Mouse (Mus musculus) heart, embryonic 13.5 days (tissue): ENCODE data around the gene Olfr47. TPM values are rescaled to one million over a fixed set of nuclear protein-coding genes. Genes with fewer than 3 reads are reported as not detected.

Source experiments
- ATAC-seq: fragments of 200-750 bp; cut with Nextera tagmentation; 2 replicates; pipeline ENCODE4 v1.8.0; 2017; ENCODE audit warnings: moderate TSS enrichment; ENCODE audit not compliant: insufficient number of reproducible peaks, low FRiP score, low TSS enrichment; ENCODE audit errors: extremely low read depth
- H3K27ac ChIP-seq: fragments of 300-500 bp; sonication (generic); replicated peaks from 2 replicates; pipeline ENCODE4 v1.5.1; 2015; ENCODE audit warnings: moderate library complexity, mild to moderate bottlenecking, inconsistent platforms
- H3K27me3 ChIP-seq: fragments of 300-500 bp; sonication (generic); replicated peaks from 2 replicates; pipeline ENCODE4 v1.6.1; 2015; ENCODE audit warnings: mild to moderate bottlenecking, inconsistent platforms
- H3K36me3 ChIP-seq: fragments of 300-500 bp; sonication (generic); 2 replicates; pipeline ENCODE4 v1.6.1; 2015; ENCODE audit warnings: mild to moderate bottlenecking, inconsistent platforms
- H3K4me1 ChIP-seq: fragments of 300-500 bp; sonication (generic); 2 replicates; pipeline ENCODE4 v1.6.1; 2015; ENCODE audit warnings: inconsistent platforms
- H3K4me2 ChIP-seq: fragments of 300-500 bp; sonication (generic); 2 replicates; pipeline ENCODE4 v1.6.1; 2015; ENCODE audit warnings: inconsistent platforms, mild to moderate bottlenecking, moderate library complexity
- H3K4me3 ChIP-seq: fragments of 300-500 bp; sonication (generic); 2 replicates; pipeline ENCODE4 v1.5.1; 2015; ENCODE audit warnings: moderate library complexity, mild to moderate bottlenecking, inconsistent platforms
- H3K9ac ChIP-seq: fragments of 300-500 bp; sonication (generic); 2 replicates; pipeline ENCODE4 v1.6.1; 2015; ENCODE audit warnings: inconsistent platforms, mild to moderate bottlenecking, moderate library complexity
- H3K9me3 ChIP-seq: fragments of 300-500 bp; sonication (generic); 2 replicates; pipeline ENCODE4 v1.6.1; 2016; ENCODE audit warnings: inconsistent platforms
- WGBS: fragments of 180-500 bp; shearing (Covaris S2); methylation state at CpG from one replicate; pipeline ENCODE4 v1.1.7; 2015; ENCODE audit warnings: mixed read lengths; 5-methylcytosine and 5-hydroxymethylcytosine counted together
- polyA plus RNA-seq: library from polyadenylated mRNA; unstranded; fragments of >200 nt; fragmentation: Nextera tagmentation; extraction: Ambion mirVana; gene quantifications from 2 replicates; pipeline ENCODE4 v1.2.1, GENCODE M21; 2015

Gene Olfr47
- polyA plus RNA-seq, 1 experiment from 2014 or later, result not detected

DNA sequence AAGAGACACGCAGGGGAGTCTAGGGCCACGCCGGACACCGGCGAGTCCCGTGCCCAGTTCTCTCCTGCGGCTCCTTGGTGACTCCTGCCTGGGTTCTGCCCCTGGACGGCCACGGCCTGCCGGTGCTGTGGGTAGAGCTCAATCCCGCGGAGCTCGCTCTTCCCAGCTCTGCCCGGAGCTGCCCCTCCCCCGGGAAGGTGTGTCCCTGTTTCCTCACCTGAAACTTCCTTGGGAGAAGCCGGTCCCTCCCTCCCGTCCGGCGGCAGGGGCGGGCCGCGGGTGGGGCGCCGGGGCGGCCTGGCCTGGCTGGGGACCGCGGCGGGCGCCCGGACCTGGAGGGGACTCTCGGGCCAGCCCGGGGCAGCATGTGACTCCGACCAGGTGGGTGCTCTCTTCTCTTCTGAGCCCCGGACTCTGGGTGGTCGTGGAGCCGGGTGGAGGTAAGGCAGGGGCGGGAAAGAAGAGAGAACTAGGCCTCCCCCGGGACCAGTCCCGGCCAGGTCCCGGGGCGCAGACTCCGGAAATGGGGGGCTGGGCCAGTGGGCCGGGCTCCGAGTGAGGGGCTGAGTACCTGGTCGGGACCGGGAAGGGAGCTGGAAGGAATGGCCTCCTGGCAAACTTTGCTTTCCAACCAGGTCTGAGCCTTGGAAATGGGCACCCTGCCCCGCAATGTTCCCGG lies 34.2 kb downstream of the Olfr47 start, which contains the start of gene Arhgef5:
Arhgef5 (plus strand) TSS at position 220 of the 679 bp plus-strand sequence.
- H3K4me3 ChIP-seq, result peak within 1 kb of the TSS; percentile 74
- peaks cover 18% of the 10 kb centered on the region for H3K4me1 ChIP-seq
- H3K36me3 ChIP-seq, result no peaks in the 10 kb centered on the region
- peak within 1 kb of the TSS; percentile 78 for H3K27ac ChIP-seq
- H3K9ac ChIP-seq, result peak within 1 kb of the TSS; percentile 88
- ATAC-seq, result 0 out of 2 replicates have a peak, but pooled peaks have one; percentile 47
- H3K9me3 ChIP-seq, result no peaks in the 10 kb centered on the region
- WGBS, result under 1% methylated on average over 48 of the region's 48 CpGs
- no peaks in the 10 kb centered on the region for H3K27me3 ChIP-seq
- peak within 1 kb of the TSS; percentile 87 for H3K4me2 ChIP-seq

DNA sequence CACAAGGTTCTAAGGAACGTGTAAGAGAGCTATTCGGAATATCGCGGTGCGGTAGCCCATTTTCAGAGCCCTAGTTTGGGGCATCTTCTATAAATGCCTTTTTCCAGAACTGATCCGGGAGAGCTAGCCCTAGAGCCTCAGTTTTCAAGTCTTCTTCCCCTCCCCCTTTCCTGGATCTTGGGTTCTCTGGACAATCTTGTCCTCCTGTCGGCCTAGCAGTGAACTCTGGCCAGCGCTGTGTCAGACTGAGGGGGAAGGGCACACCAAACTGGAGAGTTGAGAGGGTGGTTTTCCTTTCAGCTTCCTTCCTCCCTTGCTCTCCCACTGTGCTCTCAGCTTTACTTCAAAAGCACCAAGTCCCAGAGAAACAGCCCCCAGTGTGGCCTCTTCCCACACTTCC lies 35.0 kb downstream of the Olfr47 start:
- peaks cover 18% of the 10 kb centered on the region for H3K4me1 ChIP-seq
- H3K9ac ChIP-seq, result peak overlapping the region; percentile 88
- no peaks in the 10 kb centered on the region for H3K9me3 ChIP-seq
- H3K27ac ChIP-seq, result peak overlapping the region; percentile 78
- H3K4me3 ChIP-seq, result peak overlapping the region; percentile 74
- H3K27me3 ChIP-seq, result no peaks in the 10 kb centered on the region
- peak; percentile 48; the same call in 1 of the 2 replicates for ATAC-seq
- peak overlapping the region; percentile 87 for H3K4me2 ChIP-seq
- whole genome bisulfite sequencing, result 5% methylated on average over 8 of the region's 8 CpGs
- H3K36me3 ChIP-seq, result no peaks in the 10 kb centered on the region

DNA sequence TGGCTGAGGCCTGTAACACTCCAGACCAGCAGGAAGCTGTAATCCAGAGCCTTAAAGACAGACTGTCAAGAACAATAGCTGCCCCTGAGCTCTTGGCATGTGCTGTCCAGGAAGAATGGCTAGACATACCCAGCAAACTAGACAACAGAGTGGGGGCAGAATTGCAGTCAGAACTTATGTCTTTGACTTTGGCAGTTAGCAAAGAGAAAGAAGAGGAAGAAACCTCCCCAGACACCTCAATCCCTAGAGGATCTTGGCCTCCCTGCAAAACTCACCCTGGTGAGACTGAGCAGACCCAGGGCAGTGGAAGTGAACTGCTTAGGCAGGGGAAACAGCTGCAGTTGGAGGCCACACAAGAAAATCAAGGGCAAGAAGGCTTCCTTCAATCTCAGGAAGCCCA lies 41.3 kb downstream of the Olfr47 start:
- Histone ChIP-seq H3K9me3 (no peaks in the 10 kb centered on the region), H3K9ac (no peak overlapping the region), H3K4me3 (no peak overlapping the region), H3K4me2 (no peak overlapping the region), H3K27me3 (no peaks in the 10 kb centered on the region), H3K27ac (peak overlapping the region; percentile 83), H3K4me1 (peaks cover 4% of the 10 kb centered on the region; the same call in 1 of the 2 replicates), H3K36me3 (peaks cover 34% of the 10 kb centered on the region)
- no peak for ATAC-seq

- no peaks in the 10 kb centered on the region for H3K9me3 ChIP-seq
- H3K4me1 ChIP-seq, result peaks cover 4% of the 10 kb centered on the region; the same call in 1 of the 2 replicates
- no peak overlapping the region for H3K9ac ChIP-seq
- H3K27ac ChIP-seq, result no peak overlapping the region
- peaks cover 34% of the 10 kb centered on the region for H3K36me3 ChIP-seq
- 78% methylated on average over 4 of the region's 4 CpGs for WGBS
- no peak for ATAC-seq
- H3K4me3 ChIP-seq, result no peak overlapping the region
- H3K27me3 ChIP-seq, result no peaks in the 10 kb centered on the region
- no peak overlapping the region for H3K4me2 ChIP-seq
Measured at GRCm38 (mm10) chr6:43274123-43274522, 42.8 kb downstream of the Olfr47 start.

GRCm38 (mm10) chr6:43278247-43278646 lies 46.9 kb downstream of the Olfr47 start:
- Histone ChIP-seq H3K27ac (no peak overlapping the region), H3K9ac (no peak overlapping the region), H3K9me3 (no peaks in the 10 kb centered on the region), H3K4me2 (no peak overlapping the region), H3K4me1 (no peaks in the 10 kb centered on the region), H3K27me3 (no peaks in the 10 kb centered on the region), H3K36me3 (peaks cover 68% of the 10 kb centered on the region), H3K4me3 (no peak overlapping the region)
- ATAC-seq, result no peak

GRCm38 (mm10) chr6:43280481-43280880 lies 49.2 kb downstream of the Olfr47 start:
- Histone ChIP-seq H3K9me3 (no peaks in the 10 kb centered on the region), H3K9ac (no peak overlapping the region), H3K4me1 (no peaks in the 10 kb centered on the region), H3K4me3 (no peak overlapping the region), H3K36me3 (peaks cover 69% of the 10 kb centered on the region), H3K27ac (no peak overlapping the region), H3K4me2 (no peak overlapping the region), H3K27me3 (no peaks in the 10 kb centered on the region)
- 57% methylated on average over 5 of the region's 5 CpGs for WGBS
- no peak for ATAC-seq

Other genes starting within 250 kb of the Olfr47 start
- not detected in 2 replicates for gene Olfr441, start 125.2 kb upstream of the Olfr47 start, polyA plus RNA-seq
- not detected in 2 replicates for gene Olfr237-ps1, start 85.0 kb upstream of the Olfr47 start, polyA plus RNA-seq
- not detected in 2 replicates for gene Olfr437, start 68.2 kb upstream of the Olfr47 start, polyA plus RNA-seq
- not detected in 2 replicates for gene Olfr13, start 59.4 kb upstream of the Olfr47 start, polyA plus RNA-seq
- not detected in 2 replicates for gene Olfr435, start 34.4 kb upstream of the Olfr47 start, polyA plus RNA-seq
- not detected in 2 replicates for gene Olfr434, start 18.5 kb upstream of the Olfr47 start, polyA plus RNA-seq
- gene Arhgef5, start 34.1 kb downstream of the Olfr47 start, polyA plus RNA-seq, result 6.4 and 6.7 TPM in 2 replicates
- not detected in 2 replicates for gene Nobox, start 78.0 kb downstream of the Olfr47 start, polyA plus RNA-seq